Mouse (Mus musculus): Measurements from ENCODE around the gene Gemin6. TPM values are rescaled to one million over a fixed set of nuclear protein-coding genes. Genes with fewer than 3 reads are reported as not detected.

Gemin6 gene
- polyA plus RNA-seq (2014; fragmentation: Illumina TruSeq; extraction: RNeasy Lipid Tissue Mini Kit (QIAGEN cat#74804); ENCODE audit: low read depth, low replicate concordance): 7.2 TPM

GRCm38 (mm10) chr17:80224326-80225116 lies at the start of gene Gemin6:
Gemin6 (plus strand) TSS chr17:80224441.

GRCm38 (mm10) chr17:80206671-80207581 lies 17.3 kb upstream of the Gemin6 start, which contains the start of the genes Srsf7 and Ttc39d:
Srsf7 (minus strand) TSS chr17:80207307.
Ttc39d (plus strand) TSS chr17:80207460.

Other genes with a start within 250 kb of the Gemin6 start
- 134 TPM for gene Hnrnpll, start 162.1 kb upstream of the Gemin6 start, polyA plus RNA-seq (2014; fragmentation: Illumina TruSeq; extraction: RNeasy Lipid Tissue Mini Kit (QIAGEN cat#74804); ENCODE audit: low read depth, low replicate concordance)
- gene Galm, start 97.0 kb upstream of the Gemin6 start, polyA plus RNA-seq (2014; fragmentation: Illumina TruSeq; extraction: RNeasy Lipid Tissue Mini Kit (QIAGEN cat#74804); ENCODE audit: low read depth, low replicate concordance): 51.7 TPM
- 311 TPM for gene Srsf7, start 17.1 kb upstream of the Gemin6 start, polyA plus RNA-seq (2014; fragmentation: Illumina TruSeq; extraction: RNeasy Lipid Tissue Mini Kit (QIAGEN cat#74804); ENCODE audit: low read depth, low replicate concordance)
- gene Ttc39d, start 17.0 kb upstream of the Gemin6 start, polyA plus RNA-seq (2014; fragmentation: Illumina TruSeq; extraction: RNeasy Lipid Tissue Mini Kit (QIAGEN cat#74804); ENCODE audit: low read depth, low replicate concordance): 0.22 TPM
- 8.4 TPM for gene Morn2, start 65.8 kb downstream of the Gemin6 start, polyA plus RNA-seq (2014; fragmentation: Illumina TruSeq; extraction: RNeasy Lipid Tissue Mini Kit (QIAGEN cat#74804); ENCODE audit: low read depth, low replicate concordance)
- 21.7 TPM for gene Dhx57, start 66.0 kb downstream of the Gemin6 start, polyA plus RNA-seq (2014; fragmentation: Illumina TruSeq; extraction: RNeasy Lipid Tissue Mini Kit (QIAGEN cat#74804); ENCODE audit: low read depth, low replicate concordance)
- gene Arhgef33, start 83.0 kb downstream of the Gemin6 start, polyA plus RNA-seq (2014; fragmentation: Illumina TruSeq; extraction: RNeasy Lipid Tissue Mini Kit (QIAGEN cat#74804); ENCODE audit: low read depth, low replicate concordance): not detected
- gene Gm10190, start 149.1 kb downstream of the Gemin6 start, polyA plus RNA-seq (2014; fragmentation: Illumina TruSeq; extraction: RNeasy Lipid Tissue Mini Kit (QIAGEN cat#74804); ENCODE audit: low read depth, low replicate concordance): not detected